Mouse (Mus musculus): ENCODE measurements around the gene Caln1. TPM values are rescaled to one million over a fixed set of nuclear protein-coding genes. Genes with fewer than 3 reads are reported as not detected.

Gene Caln1
- polyA plus RNA-seq, 1 experiment from 2014 or later: 0.27 TPM

GRCm38 (mm10) chr5:130859736-130860135 lies 490.5 kb downstream of the Caln1 start:
- no peak overlapping the region for H3K4me3 ChIP-seq (ENCODE audit: low read length)
- H3K27me3 ChIP-seq (replicated peaks; ENCODE audit: control insufficient read depth, insufficient read depth, low read length): no peaks in the 10 kb centered on the region
- H3K9me3 ChIP-seq (ENCODE audit: control insufficient read depth, low read length): no peaks in the 10 kb centered on the region
- H3K4me1 ChIP-seq (ENCODE audit: control insufficient read depth, insufficient read depth, low read length): no peaks in the 10 kb centered on the region
- no peaks in the 10 kb centered on the region for H3K36me3 ChIP-seq (ENCODE audit: control insufficient read depth, insufficient read depth, low read length)
- 38% methylated on average over 6 of the region's 6 CpGs for WGBS
- H3K27ac ChIP-seq (ENCODE audit: low read length): no peak overlapping the region
- ATAC-seq: no peak
- H3K4me2 ChIP-seq (ENCODE audit: low read depth, low read length): no peak overlapping the region
- no peak overlapping the region for H3K9ac ChIP-seq (ENCODE audit: low read depth, low read length)

- Histone ChIP-seq H3K4me3 (ENCODE audit: low read length) (no peak overlapping the region), H3K4me2 (ENCODE audit: low read depth, low read length) (no peak overlapping the region), H3K9ac (ENCODE audit: low read depth, low read length) (no peak overlapping the region), H3K9me3 (ENCODE audit: control insufficient read depth, low read length) (no peaks in the 10 kb centered on the region), H3K36me3 (ENCODE audit: control insufficient read depth, insufficient read depth, low read length) (no peaks in the 10 kb centered on the region), H3K27ac (ENCODE audit: low read length) (no peak overlapping the region), H3K27me3 (replicated peaks; ENCODE audit: control insufficient read depth, insufficient read depth, low read length) (no peaks in the 10 kb centered on the region), H3K4me1 (ENCODE audit: control insufficient read depth, insufficient read depth, low read length) (no peaks in the 10 kb centered on the region)
- no peak for ATAC-seq
- 61% methylated on average over 5 of the region's 5 CpGs for WGBS
These were observed 493.0 kb downstream of the Caln1 start for GRCm38 (mm10) chr5:130862302-130862701.

GRCm38 (mm10) chr5:130869869-130870268 lies 500.6 kb downstream of the Caln1 start:
- H3K36me3 ChIP-seq (ENCODE audit: control insufficient read depth, insufficient read depth, low read length): no peaks in the 10 kb centered on the region
- H3K27ac ChIP-seq (ENCODE audit: low read length): no peak overlapping the region

GRCm38 (mm10) chr5:130871086-130871485 lies 501.8 kb downstream of the Caln1 start:
- Histone ChIP-seq H3K27me3 (replicated peaks; ENCODE audit: control insufficient read depth, insufficient read depth, low read length) (no peaks in the 10 kb centered on the region), H3K4me3 (ENCODE audit: low read length) (no peak overlapping the region), H3K27ac (ENCODE audit: low read length) (no peak overlapping the region), H3K4me2 (ENCODE audit: low read depth, low read length) (no peak overlapping the region), H3K9me3 (ENCODE audit: control insufficient read depth, low read length) (no peaks in the 10 kb centered on the region), H3K36me3 (ENCODE audit: control insufficient read depth, insufficient read depth, low read length) (no peaks in the 10 kb centered on the region), H3K4me1 (ENCODE audit: control insufficient read depth, insufficient read depth, low read length) (no peaks in the 10 kb centered on the region), H3K9ac (ENCODE audit: low read depth, low read length) (no peak overlapping the region)
- ATAC-seq: no peak
- 48% methylated on average over 8 of the region's 8 CpGs for WGBS

More at GRCm38 (mm10) chr5:130869869-130870268, 500.6 kb downstream of the Caln1 start:
- no peaks in the 10 kb centered on the region for H3K27me3 ChIP-seq (replicated peaks; ENCODE audit: control insufficient read depth, insufficient read depth, low read length)
- 88% methylated on average over 1 of the region's 1 CpGs for WGBS
- no peak for ATAC-seq
- H3K9me3 ChIP-seq (ENCODE audit: control insufficient read depth, low read length): no peaks in the 10 kb centered on the region
- no peak overlapping the region for H3K4me3 ChIP-seq (ENCODE audit: low read length)
- no peak overlapping the region for H3K4me2 ChIP-seq (ENCODE audit: low read depth, low read length)
- H3K9ac ChIP-seq (ENCODE audit: low read depth, low read length): no peak overlapping the region
- H3K4me1 ChIP-seq (ENCODE audit: control insufficient read depth, insufficient read depth, low read length): no peaks in the 10 kb centered on the region

GRCm38 (mm10) chr5:130875391-130875790 lies 506.1 kb downstream of the Caln1 start:
- no peaks in the 10 kb centered on the region for H3K4me1 ChIP-seq (ENCODE audit: control insufficient read depth, insufficient read depth, low read length)
- H3K27ac ChIP-seq (ENCODE audit: low read length): no peak overlapping the region
- H3K36me3 ChIP-seq (ENCODE audit: control insufficient read depth, insufficient read depth, low read length): no peaks in the 10 kb centered on the region
- WGBS: 93% methylated on average over 3 of the region's 3 CpGs
- ATAC-seq: no peak
- H3K9me3 ChIP-seq (ENCODE audit: control insufficient read depth, low read length): no peaks in the 10 kb centered on the region
- H3K9ac ChIP-seq (ENCODE audit: low read depth, low read length): no peak overlapping the region
- H3K27me3 ChIP-seq (replicated peaks; ENCODE audit: control insufficient read depth, insufficient read depth, low read length): no peaks in the 10 kb centered on the region
- no peak overlapping the region for H3K4me3 ChIP-seq (ENCODE audit: low read length)
- no peak overlapping the region for H3K4me2 ChIP-seq (ENCODE audit: low read depth, low read length)

- H3K9me3 ChIP-seq (ENCODE audit: control insufficient read depth, low read length): no peaks in the 10 kb centered on the region
- H3K27ac ChIP-seq (ENCODE audit: low read length): no peak overlapping the region
- H3K36me3 ChIP-seq (ENCODE audit: control insufficient read depth, insufficient read depth, low read length): no peaks in the 10 kb centered on the region
- no peaks in the 10 kb centered on the region for H3K27me3 ChIP-seq (replicated peaks; ENCODE audit: control insufficient read depth, insufficient read depth, low read length)
- no peak overlapping the region for H3K4me2 ChIP-seq (ENCODE audit: low read depth, low read length)
- WGBS: 84% methylated on average over 5 of the region's 5 CpGs
- H3K4me1 ChIP-seq (ENCODE audit: control insufficient read depth, insufficient read depth, low read length): no peaks in the 10 kb centered on the region
- ATAC-seq: no peak
- no peak overlapping the region for H3K4me3 ChIP-seq (ENCODE audit: low read length)
- H3K9ac ChIP-seq (ENCODE audit: low read depth, low read length): no peak overlapping the region
These were observed 511.1 kb downstream of the Caln1 start for GRCm38 (mm10) chr5:130880331-130880730.

- Histone ChIP-seq H3K4me3 (ENCODE audit: low read length) (no peak overlapping the region), H3K27ac (ENCODE audit: low read length) (no peak overlapping the region), H3K9me3 (ENCODE audit: control insufficient read depth, low read length) (no peaks in the 10 kb centered on the region), H3K9ac (ENCODE audit: low read depth, low read length) (no peak overlapping the region), H3K4me2 (ENCODE audit: low read depth, low read length) (no peak overlapping the region), H3K36me3 (ENCODE audit: control insufficient read depth, insufficient read depth, low read length) (no peaks in the 10 kb centered on the region), H3K27me3 (replicated peaks; ENCODE audit: control insufficient read depth, insufficient read depth, low read length) (no peaks in the 10 kb centered on the region), H3K4me1 (ENCODE audit: control insufficient read depth, insufficient read depth, low read length) (no peaks in the 10 kb centered on the region)
- 60% methylated on average over 5 of the region's 5 CpGs for WGBS
- ATAC-seq: no peak
These were observed 522.5 kb downstream of the Caln1 start for GRCm38 (mm10) chr5:130891735-130892134.

GRCm38 (mm10) chr5:130895991-130896390 lies 526.7 kb downstream of the Caln1 start:
- WGBS: 99% methylated on average over 3 of the region's 3 CpGs
- Histone ChIP-seq H3K4me1 (ENCODE audit: control insufficient read depth, insufficient read depth, low read length) (no peaks in the 10 kb centered on the region), H3K4me3 (ENCODE audit: low read length) (no peak overlapping the region), H3K36me3 (ENCODE audit: control insufficient read depth, insufficient read depth, low read length) (no peaks in the 10 kb centered on the region), H3K9ac (ENCODE audit: low read depth, low read length) (no peak overlapping the region), H3K9me3 (ENCODE audit: control insufficient read depth, low read length) (no peaks in the 10 kb centered on the region), H3K4me2 (ENCODE audit: low read depth, low read length) (no peak overlapping the region), H3K27ac (ENCODE audit: low read length) (no peak overlapping the region), H3K27me3 (replicated peaks; ENCODE audit: control insufficient read depth, insufficient read depth, low read length) (no peaks in the 10 kb centered on the region)
- no peak for ATAC-seq

Other genes with a start within 250 kb of the Caln1 start
- gene Kctd7, start 224.6 kb upstream of the Caln1 start, polyA plus RNA-seq (2015; fragmentation: Nextera tagmentation; extraction: Ambion mirVana): 3.7 and 4.1 TPM in 2 replicates
- gene Rabgef1, start 197.7 kb upstream of the Caln1 start, polyA plus RNA-seq (2015; fragmentation: Nextera tagmentation; extraction: Ambion mirVana): 26.1 and 26.8 TPM in 2 replicates
- gene Tmem248, start 152.4 kb upstream of the Caln1 start, polyA plus RNA-seq (2015; fragmentation: Nextera tagmentation; extraction: Ambion mirVana): 27.3 and 28.6 TPM in 2 replicates
- gene Sbds, start 113.9 kb upstream of the Caln1 start, polyA plus RNA-seq (2015; fragmentation: Nextera tagmentation; extraction: Ambion mirVana): 78.1 and 83.6 TPM in 2 replicates
- gene Tyw1, start 113.8 kb upstream of the Caln1 start, polyA plus RNA-seq (2015; fragmentation: Nextera tagmentation; extraction: Ambion mirVana): 22.6 and 24.8 TPM in 2 replicates
- not detected in 2 replicates for gene A330070K13Rik, start 15.2 kb downstream of the Caln1 start, polyA plus RNA-seq (2015; fragmentation: Nextera tagmentation; extraction: Ambion mirVana)